Mouse (Mus musculus) c-Kit-positive CD71-negative TER-119-negative erythroid progenitor cells, embryonic 14.5 days (primary cell): ENCODE data around the gene Gm49673.
"Not testable (repeated sequence)": the region's sequence is repeated elsewhere in the genome, so short reads cannot be mapped to it uniquely, and the experiment has no call there.

ENCODE experiments used
- DNase-seq: peaks from one replicate; pipeline ENCODE4 v3.0.0-alpha.2; 2013; ENCODE audit warnings: low read depth

The Gm49673 gene

GRCm38 (mm10) chr17:8130849-8131248, 16.7 kb downstream of the Gm49673 start:
- not testable (repeated sequence) for DNase-seq

DNA sequence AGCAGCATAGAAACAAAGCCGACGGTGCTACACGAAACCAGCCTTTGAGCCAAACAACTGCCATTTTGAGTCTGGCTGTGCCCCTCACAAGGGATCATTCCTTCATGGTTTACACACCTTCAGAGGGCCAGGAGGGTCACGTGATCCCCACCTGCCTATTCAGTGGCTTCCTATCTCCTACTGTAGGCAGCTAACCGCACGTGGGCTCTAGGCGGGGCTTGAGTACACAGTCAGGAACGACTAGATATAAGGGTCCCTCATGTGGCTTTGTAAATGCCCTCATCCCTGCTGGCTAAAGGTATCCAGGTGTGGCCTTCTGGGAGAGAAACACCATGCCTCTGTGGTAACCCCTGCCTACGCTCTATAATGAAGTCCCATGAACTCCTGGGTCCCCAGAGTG, 18.0 kb downstream of the Gm49673 start:
- not testable (repeated sequence) for DNase-seq

- not testable (repeated sequence) for DNase-seq
Measured at GRCm38 (mm10) chr17:8128326-8128993, 19.1 kb downstream of the Gm49673 start.

DNA sequence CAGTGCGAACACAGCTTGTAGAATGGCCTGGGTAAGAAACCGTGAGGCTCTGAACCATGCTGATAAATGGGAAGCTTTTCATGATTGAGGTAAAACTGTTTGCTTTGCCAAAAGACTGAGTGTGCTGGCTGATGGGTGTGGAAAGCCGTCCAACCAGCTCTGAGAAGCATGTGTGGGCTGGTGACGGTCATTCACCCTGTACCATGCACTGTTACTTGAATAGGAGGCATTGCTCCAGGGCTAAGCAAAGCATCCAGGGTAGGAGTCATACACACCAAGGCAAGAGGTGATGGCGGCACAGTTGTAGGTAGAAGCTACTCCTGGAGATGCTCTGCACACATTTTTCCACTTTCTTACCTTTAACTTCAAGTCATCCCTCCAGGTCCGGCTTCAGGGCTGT, 23.0 kb downstream of the Gm49673 start:
- not testable (repeated sequence) for DNase-seq

DNA sequence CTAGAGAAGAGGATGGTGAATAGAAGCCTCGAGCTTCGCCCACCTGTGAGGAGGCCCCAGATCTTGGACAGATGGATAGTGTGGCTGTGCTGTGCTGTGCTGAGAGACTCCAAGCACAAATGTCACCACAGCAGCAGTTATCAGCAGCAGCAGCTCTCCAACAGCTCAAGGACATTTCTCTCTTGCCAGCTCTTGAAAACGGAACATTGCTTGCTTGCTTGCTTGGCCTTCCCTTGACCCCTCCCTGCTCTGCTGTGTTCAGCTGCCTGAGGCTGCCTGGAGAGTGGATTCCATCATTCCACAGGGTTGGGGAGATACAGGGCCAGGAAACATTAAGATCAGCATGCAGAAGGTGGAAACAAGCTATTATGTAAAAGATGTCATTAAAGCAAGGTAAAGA, 24.6 kb downstream of the Gm49673 start:
- DNase-seq: not testable (repeated sequence)

GRCm38 (mm10) chr17:8116928-8117327, 30.7 kb downstream of the Gm49673 start:
- DNase-seq: not testable (repeated sequence)

- peak; percentile 17 for DNase-seq
Measured at GRCm38 (mm10) chr17:8116378-8116777, 31.2 kb downstream of the Gm49673 start.

GRCm38 (mm10) chr17:8112199-8112598, 35.4 kb downstream of the Gm49673 start:
- DNase-seq: not testable (repeated sequence)

DNA sequence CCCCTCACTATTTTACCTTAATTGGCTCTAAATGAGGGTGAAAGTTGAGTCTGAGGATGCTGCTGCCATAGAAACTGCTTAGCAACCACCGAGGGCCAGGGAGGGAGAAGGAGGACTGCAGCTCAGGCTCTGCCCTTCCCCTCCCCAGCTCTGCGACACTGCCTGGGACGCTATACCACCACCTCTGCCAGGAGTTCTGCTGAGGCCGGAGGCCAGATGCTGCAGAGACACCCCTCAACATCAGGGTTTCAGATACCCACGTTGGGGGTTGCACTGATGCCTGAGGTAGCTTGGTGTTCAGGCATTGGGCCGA, 46.3 kb downstream of the Gm49673 start:
- not testable (repeated sequence) for DNase-seq

- not testable (repeated sequence) for DNase-seq
Measured at GRCm38 (mm10) chr17:8100405-8101296, 46.9 kb downstream of the Gm49673 start.

DNA sequence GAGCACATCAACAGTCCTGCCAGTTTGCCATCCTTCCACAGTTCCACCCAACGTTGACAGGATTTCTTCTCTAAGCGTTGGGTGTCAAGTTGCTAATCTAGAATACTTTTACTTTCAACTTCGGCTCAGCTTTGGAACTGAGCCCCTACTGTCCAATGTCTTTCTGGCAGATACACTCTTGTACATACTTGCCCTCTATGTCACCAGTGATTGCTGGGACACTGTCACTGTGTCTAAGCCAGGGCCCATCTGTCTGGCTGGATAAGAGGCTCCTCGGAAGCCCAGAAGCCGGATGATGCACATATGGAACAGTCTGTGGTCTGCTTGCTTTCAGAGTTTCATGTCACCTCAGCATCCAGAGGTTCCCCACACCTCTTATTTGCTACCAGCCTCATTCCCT, 51.4 kb downstream of the Gm49673 start:
- DNase-seq: not testable (repeated sequence)

DNA sequence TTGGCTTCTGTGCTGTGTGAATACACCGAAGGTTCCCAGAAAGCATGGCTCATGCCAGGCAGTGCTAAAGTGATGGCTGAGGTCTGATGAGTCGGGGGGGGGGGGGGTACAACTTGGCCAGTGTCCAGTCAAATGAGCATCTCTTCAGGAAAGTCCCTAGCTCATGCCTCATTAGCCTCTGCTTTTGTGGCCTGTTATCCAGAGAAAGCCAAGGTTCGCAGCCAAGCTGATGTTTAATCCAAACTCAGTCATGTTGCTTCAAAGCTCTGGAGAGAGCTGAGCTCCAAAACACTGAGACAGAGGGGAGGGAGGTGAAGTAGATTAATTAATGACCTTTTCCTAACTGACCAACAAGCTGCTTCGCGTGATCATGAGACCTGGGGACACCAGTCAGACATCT, 51.9 kb downstream of the Gm49673 start:
- DNase-seq: not testable (repeated sequence)

GRCm38 (mm10) chr17:8092537-8093526, 54.8 kb downstream of the Gm49673 start:
- DNase-seq: not testable (repeated sequence)

- DNase-seq: not testable (repeated sequence)
Measured at GRCm38 (mm10) chr17:8091320-8091719, 56.3 kb downstream of the Gm49673 start.

DNA sequence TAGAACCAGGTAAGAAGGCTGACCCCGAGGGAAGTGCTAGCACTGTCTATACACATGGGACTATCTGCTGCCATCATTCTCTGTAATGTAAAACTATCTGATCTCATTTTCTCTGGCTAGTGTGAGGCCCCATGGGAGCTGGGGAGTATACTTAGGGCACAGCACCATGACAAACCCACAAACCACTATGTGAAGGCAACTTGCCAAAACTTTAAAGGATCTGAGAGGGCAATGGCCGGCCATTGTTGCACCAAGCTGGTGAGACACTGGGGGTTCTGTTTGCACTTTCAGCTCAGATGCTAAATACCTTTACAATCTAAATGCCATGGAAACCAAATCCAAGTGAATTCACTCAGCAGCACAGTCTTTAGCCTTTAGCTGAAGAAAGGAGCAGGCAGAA, 77.7 kb downstream of the Gm49673 start:
- DNase-seq: not testable (repeated sequence)

DNA sequence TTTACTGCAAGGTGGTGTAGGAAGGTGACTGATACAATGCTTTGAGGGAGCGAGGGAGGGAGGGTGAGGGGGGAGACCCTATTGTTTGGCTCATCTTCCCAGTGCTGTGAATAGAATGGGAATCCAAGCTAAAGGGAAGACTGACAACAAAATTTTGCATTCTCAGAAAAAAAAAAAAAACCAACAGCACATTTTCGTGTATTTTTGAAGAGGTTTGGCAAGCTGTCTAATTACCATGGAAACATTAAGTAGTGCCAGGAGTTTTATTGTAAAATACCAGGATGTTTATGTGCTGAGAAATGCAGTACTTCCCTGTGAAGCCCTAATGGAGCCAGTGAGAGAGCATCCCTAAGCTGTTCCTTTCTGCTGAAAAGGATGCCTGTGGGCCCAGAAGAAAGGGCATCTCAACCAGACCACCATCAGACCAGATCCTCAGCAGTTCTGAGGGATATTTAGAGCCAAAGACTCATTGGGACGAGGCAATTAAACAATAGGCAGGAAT, 90.9 kb downstream of the Gm49673 start:
- not testable (repeated sequence) for DNase-seq

DNA sequence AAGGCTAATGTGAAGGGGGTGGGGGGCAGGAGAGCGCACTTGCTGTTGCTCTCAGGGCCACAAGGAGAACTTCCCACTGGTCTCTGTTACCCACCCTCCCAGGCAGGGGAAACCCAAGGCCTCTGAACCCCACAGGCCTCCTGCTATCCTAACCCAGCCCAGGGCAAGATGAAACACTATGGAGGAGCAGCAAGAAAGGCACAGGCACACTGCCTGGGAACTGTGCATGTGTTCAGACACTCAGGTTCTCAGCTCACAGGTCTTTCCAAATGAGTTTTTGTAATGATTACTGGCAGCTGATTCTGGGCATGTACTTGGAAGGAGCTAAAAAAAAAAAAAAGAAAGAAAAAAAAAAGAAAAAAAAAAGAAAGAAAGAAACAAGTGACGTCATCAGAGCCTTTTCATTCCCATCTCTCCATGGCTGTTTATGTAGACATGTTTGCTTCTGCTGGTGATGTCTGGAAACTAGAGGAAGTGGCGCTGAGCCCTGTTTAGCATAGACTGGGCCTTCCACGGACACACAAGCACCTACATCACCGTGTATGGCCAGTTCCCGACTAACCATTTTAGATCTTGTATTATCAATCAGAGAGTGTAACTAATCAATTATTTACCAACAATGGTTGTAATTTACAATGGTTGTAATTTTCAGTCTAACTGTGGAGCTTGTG, 91.5 kb downstream of the Gm49673 start:
- DNase-seq: not testable (repeated sequence)

DNA sequence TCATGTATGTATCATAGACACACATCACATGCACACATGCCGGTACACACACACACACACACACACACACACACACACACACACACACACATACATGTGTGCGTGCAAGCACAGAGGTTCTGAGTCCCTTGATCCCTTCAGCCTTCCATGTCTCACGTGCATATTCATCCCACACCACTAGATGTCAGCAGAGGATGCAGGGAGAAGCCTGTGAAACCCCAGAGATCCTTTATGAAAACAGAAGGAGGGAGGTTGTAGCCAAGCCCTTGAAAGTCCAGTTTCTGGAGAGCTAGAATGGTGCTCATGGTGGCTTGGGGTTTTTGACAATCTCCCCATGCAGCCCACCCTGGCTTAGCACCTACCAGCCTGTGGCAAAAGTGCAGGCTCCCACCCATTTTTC, 96.3 kb downstream of the Gm49673 start:
- DNase-seq: peak; percentile 5

- DNase-seq: not testable (repeated sequence)
Measured at GRCm38 (mm10) chr17:8050218-8050617, 97.4 kb downstream of the Gm49673 start.

DNA sequence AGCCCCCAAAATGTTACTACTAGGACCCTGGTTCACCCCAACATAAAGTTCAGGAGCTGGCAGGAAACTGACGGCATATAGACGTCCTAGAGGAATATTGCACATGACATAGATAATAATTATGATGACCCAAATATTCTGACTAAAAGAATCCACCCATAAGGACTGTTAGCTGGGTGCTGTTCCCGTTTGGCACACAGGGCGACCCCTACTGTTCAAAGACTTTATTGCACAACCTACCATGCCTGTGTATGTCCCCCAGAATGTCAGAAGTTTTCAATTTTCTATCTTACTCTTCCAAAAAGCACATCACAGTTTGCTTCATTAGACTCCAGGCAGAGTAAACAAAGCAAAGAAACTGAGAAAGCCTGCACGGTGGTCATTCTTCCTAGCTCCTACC, 101.4 kb downstream of the Gm49673 start:
- not testable (repeated sequence) for DNase-seq

DNA sequence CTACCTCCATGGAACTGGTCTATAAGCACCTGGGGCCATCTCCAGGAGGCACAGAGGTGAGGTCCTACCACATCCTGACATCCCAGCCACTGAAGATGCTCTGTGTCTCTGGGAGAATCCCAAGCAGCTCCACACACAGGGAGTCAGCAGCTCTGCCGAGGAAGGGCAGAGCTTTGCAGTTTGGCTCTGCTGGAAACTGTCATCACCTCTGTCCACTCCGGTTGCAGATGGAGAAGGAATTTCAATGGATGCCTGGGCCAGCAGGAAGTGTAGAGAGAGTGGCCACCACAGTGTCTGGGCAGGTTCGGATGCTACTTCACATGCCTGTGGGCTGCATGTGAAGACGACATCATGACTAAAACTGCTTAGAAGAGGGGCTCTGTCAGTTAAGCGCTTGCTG, 106.4 kb downstream of the Gm49673 start:
- not testable (repeated sequence) for DNase-seq
